Mouse (Mus musculus): ENCODE data around the gene Gm17409.

- TF ChIP-seq CTCF (IDR thresholded peaks at IDR 0.05; ENCODE audit: borderline replicate concordance, insufficient read depth, low read depth, low read length) (no peak), POLR2A (IDR thresholded peaks at IDR 0.05; ENCODE audit: borderline replicate concordance, insufficient read depth, low read length) (no peak)
These were observed 40.3 kb downstream of the Gm17409 start for GRCm38 (mm10) chr2:58510192-58510591.

All from cerebellum, adult 2 months (tissue).